Comparison of ENCODE assay signal across 10 mouse cellular contexts in the genomic region with DNA sequence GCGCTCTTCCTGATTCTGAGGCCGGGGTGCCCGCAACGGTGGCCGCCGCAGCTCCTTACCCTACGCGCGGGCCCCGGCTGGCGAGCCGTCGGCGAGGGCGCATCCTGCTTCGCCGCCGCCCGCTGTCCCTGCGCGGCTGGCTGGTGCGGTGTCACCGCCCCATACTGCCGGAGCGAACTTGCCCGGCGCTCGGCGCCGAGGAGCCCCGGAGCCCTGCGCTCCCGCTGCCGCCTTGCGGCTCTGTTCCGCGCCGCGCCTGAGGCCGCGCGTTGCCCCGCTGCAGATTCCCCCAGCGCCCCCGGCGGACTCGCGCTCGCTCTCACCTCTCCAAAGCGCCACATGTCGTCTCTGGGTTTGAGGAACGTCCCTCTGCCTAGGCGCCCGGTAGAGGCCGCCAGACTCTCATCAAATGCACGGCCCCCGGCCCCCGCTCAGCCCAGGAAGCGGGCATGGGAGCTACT. TPM values are rescaled to one million over a fixed set of nuclear protein-coding genes. Genes with fewer than 3 reads are reported as not detected.
DNase-seq lines count a peak whose midpoint lies in the region; ATAC-seq and TF ChIP-seq lines count a peak whose summit lies in the region.
"Had no signal": no experiment of that assay in that cellular context is flagged by ENCODE, and none has a peak within 500 bp of the region (broad histone marks: within the 10 kb centered on the region; RNA-seq: fewer than 3 reads in every experiment).

Gene Gabra5, minus strand, starts transcription at position 379 of the 461 bp plus-strand sequence.

- intact Hi-C loops in gastrocnemius, adult 2 months (cut with DNase I): no loop called here

- no peak for TF ChIP-seq CTCF in gastrocnemius, adult 2 months (IDR thresholded peaks at IDR 0.05)

- H3K36me3 ChIP-seq in forebrain, embryonic 14.5 days (ENCODE audit: control insufficient read depth, insufficient read depth, low read length): no peaks in the 10 kb centered on the region
- no peaks in the 10 kb centered on the region for H3K36me3 ChIP-seq in midbrain, embryonic 13.5 days

- H3K27ac ChIP-seq in forebrain, embryonic 14.5 days (ENCODE audit: low read depth, low read length): no peak within 1 kb of the TSS
- no peak within 1 kb of the TSS for H3K27ac ChIP-seq in midbrain, embryonic 13.5 days
- H3K27ac ChIP-seq in gastrocnemius, adult 2 months: no peak within 1 kb of the TSS

- H3K9ac ChIP-seq in forebrain, embryonic 14.5 days (ENCODE audit: low read length): peak within 1 kb of the TSS; percentile 60
- H3K9ac ChIP-seq in midbrain, embryonic 13.5 days (replicated peaks): peak within 1 kb of the TSS; percentile 66

- H3K4me1 ChIP-seq in forebrain, embryonic 14.5 days (ENCODE audit: control insufficient read depth, insufficient read depth, low read length): no peaks in the 10 kb centered on the region
- peaks cover 11% of the 10 kb centered on the region; the same call in 1 of the 2 replicates for H3K4me1 ChIP-seq in midbrain, embryonic 13.5 days (replicated peaks)

- WGBS in forebrain, embryonic 14.5 days: under 1% methylated on average over 59 of the region's 59 CpGs
- under 1% methylated on average over 59 of the region's 59 CpGs for WGBS in midbrain, embryonic 13.5 days

- ATAC-seq in forebrain, embryonic 14.5 days: peak; percentile 85
- ATAC-seq in midbrain, embryonic 13.5 days: peak; percentile 85

- peak within 1 kb of the TSS; percentile 47 for H3K4me3 ChIP-seq in forebrain, embryonic 14.5 days (ENCODE audit: low read depth, low read length)
- peak within 1 kb of the TSS; percentile 58 for H3K4me3 ChIP-seq in midbrain, embryonic 13.5 days (replicated peaks)
- H3K4me3 ChIP-seq in gastrocnemius, adult 2 months: no peak within 1 kb of the TSS

- no peaks in the 10 kb centered on the region for H3K9me3 ChIP-seq in forebrain, embryonic 14.5 days (replicated peaks; ENCODE audit: control insufficient read depth, low read length)
- H3K9me3 ChIP-seq in midbrain, embryonic 13.5 days: no peaks in the 10 kb centered on the region

- peaks cover 35% of the 10 kb centered on the region for H3K27me3 ChIP-seq in forebrain, embryonic 14.5 days (replicated peaks; ENCODE audit: control insufficient read depth, insufficient read depth, low read length)
- peaks cover 54% of the 10 kb centered on the region for H3K27me3 ChIP-seq in midbrain, embryonic 13.5 days
- H3K27me3 ChIP-seq: CH12.LX had no signal

- H3K4me2 ChIP-seq in forebrain, embryonic 14.5 days (ENCODE audit: low read length): peak within 1 kb of the TSS; percentile 74
- H3K4me2 ChIP-seq in midbrain, embryonic 13.5 days (replicated peaks): peak within 1 kb of the TSS; percentile 84

- peak; percentile 31 to 54 for DNase-seq in cerebellum, postnatal 4 days (ENCODE audit: low spot score in 2 of 2)
- DNase-seq in cerebellum, adult 11-12 months: no peak
- peak; percentile 22 for DNase-seq in Muller cell, postnatal 12 days (ENCODE audit: inconsistent ontology term)
- peak; percentile 72 for DNase-seq in forebrain, embryonic 14.5 days (ENCODE audit: low spot score)
- peak; percentile 70 for DNase-seq in layer of hippocampus, adult 9-11 months
- no peak for DNase-seq in c-Kit-positive CD71-positive TER-119-positive erythroid progenitor cells, embryonic 14.5 days (ENCODE audit: low spot score)
- DNase-seq in gastrocnemius, adult 2 months: no peak

RNA-seq across cellular contexts. Expression of gene Gabra5, which starts in this region (rescaled TPM):
- 24.1 and 29.6 TPM in 2 replicates for polyA plus RNA-seq in forebrain, embryonic 14.5 days (2014; fragmentation: Nextera tagmentation; extraction: Ambion mirVana)
- 8.3 and 9.6 TPM in 2 replicates for polyA plus RNA-seq in midbrain, embryonic 13.5 days (2015; fragmentation: Nextera tagmentation; extraction: Ambion mirVana)
- total RNA-seq in gastrocnemius, adult 2 months (2021): not detected
- total RNA-seq: CH12.LX; hematopoietic stem cell, adult 5-6 weeks had no signal

Comparison
In these comparisons a context has a peak if more than half of its experiments do, and no peak if none do; other contexts are left out.
1. DNase-seq: peak in cerebellum, postnatal 4 days (2 of 2), Muller cell, postnatal 12 days (single experiment), forebrain, embryonic 14.5 days (single experiment) and layer of hippocampus, adult 9-11 months (single experiment); none in cerebellum, adult 11-12 months (single experiment), c-Kit-positive CD71-positive TER-119-positive erythroid progenitor cells, embryonic 14.5 days (single experiment) and gastrocnemius, adult 2 months (single experiment).